Mouse (Mus musculus) liver, embryonic 16.5 days (tissue): Measurements from ENCODE around the gene Rnf208. TPM values are rescaled to one million over a fixed set of nuclear protein-coding genes. Genes with fewer than 3 reads are reported as not detected.

Source experiments
- ATAC-seq: fragments of 200-750 bp; cut with Nextera tagmentation; 2 replicates; pipeline ENCODE4 v1.8.0; 2017; ENCODE audit warnings: low read depth, mild to moderate bottlenecking, moderate number of reproducible peaks, moderate library complexity
- H3K27ac ChIP-seq: fragments of 300-500 bp; sonication (generic); 2 replicates; pipeline ENCODE4 v1.5.1; 2014; ENCODE audit warnings: mild to moderate bottlenecking, low read length
- H3K27me3 ChIP-seq: fragments of 300-500 bp; sonication (generic); 2 replicates; pipeline ENCODE4 v1.6.1; 2014; ENCODE audit warnings: low read depth, low read length, mixed read lengths; ENCODE audit not compliant: control insufficient read depth, insufficient read depth
- H3K36me3 ChIP-seq: fragments of 300-500 bp; sonication (generic); 2 replicates; pipeline ENCODE4 v1.6.1; 2014; ENCODE audit warnings: mild to moderate bottlenecking; ENCODE audit not compliant: control insufficient read depth, insufficient read depth
- H3K4me1 ChIP-seq: fragments of 300-500 bp; sonication (generic); 2 replicates; pipeline ENCODE4 v1.6.1; 2014; ENCODE audit warnings: low read depth, low read length, mixed read lengths; ENCODE audit not compliant: control insufficient read depth
- H3K4me2 ChIP-seq: fragments of 300-500 bp; sonication (generic); 2 replicates; pipeline ENCODE4 v1.6.1; 2014; ENCODE audit warnings: low read depth, low read length, mixed read lengths
- H3K4me3 ChIP-seq: fragments of 300-500 bp; sonication (generic); 2 replicates; pipeline ENCODE4 v1.5.1; 2014; ENCODE audit warnings: low read depth, mild to moderate bottlenecking, low read length
- H3K9ac ChIP-seq: fragments of 300-500 bp; sonication (generic); 2 replicates; pipeline ENCODE4 v1.6.1; 2014; ENCODE audit warnings: low read depth, low read length
- H3K9me3 ChIP-seq: fragments of 300-500 bp; sonication (generic); replicated peaks from 2 replicates; pipeline ENCODE4 v1.6.1; 2016; ENCODE audit warnings: low read length; ENCODE audit not compliant: control insufficient read depth
- WGBS: fragments of 180-500 bp; shearing (Covaris S2); extraction: QIAGEN DNeasy Blood & Tissue Kit; methylation state at CpG from one replicate; pipeline ENCODE4 v1.1.7; 2014; ENCODE audit not compliant: insufficient replicate concordance; 5-methylcytosine and 5-hydroxymethylcytosine counted together
- polyA plus RNA-seq: library from polyadenylated mRNA; unstranded; fragments of >200 nt; fragmentation: Nextera tagmentation; extraction: Ambion mirVana; gene quantifications from 2 replicates; pipeline ENCODE4 v1.2.1, GENCODE M21; 2015

Rnf208 gene
- polyA plus RNA-seq, 1 experiment from 2014 or later, result 0.77 TPM

GRCm38 (mm10) chr2:25238106-25238505, 3.9 kb upstream of the Rnf208 start:
- peaks cover 26% of the 10 kb centered on the region for H3K27me3 ChIP-seq
- no peaks in the 10 kb centered on the region for H3K36me3 ChIP-seq
- no peak overlapping the region for H3K4me3 ChIP-seq
- H3K4me2 ChIP-seq, result no peak overlapping the region
- no peak for ATAC-seq
- no peak overlapping the region for H3K27ac ChIP-seq
- no peak overlapping the region for H3K9ac ChIP-seq
- H3K9me3 ChIP-seq, result no peaks in the 10 kb centered on the region
- H3K4me1 ChIP-seq, result peaks cover 19% of the 10 kb centered on the region

GRCm38 (mm10) chr2:25239766-25240165, 2.3 kb upstream of the Rnf208 start:
- H3K27me3 ChIP-seq, result peaks cover 29% of the 10 kb centered on the region

GRCm38 (mm10) chr2:25240310-25240709, 1.7 kb upstream of the Rnf208 start:
- no peak overlapping the region for H3K9ac ChIP-seq
- peaks cover 19% of the 10 kb centered on the region for H3K4me1 ChIP-seq
- H3K27me3 ChIP-seq, result peaks cover 29% of the 10 kb centered on the region
- no peaks in the 10 kb centered on the region for H3K36me3 ChIP-seq
- peak overlapping the region; percentile 73 for H3K4me2 ChIP-seq
- no peaks in the 10 kb centered on the region for H3K9me3 ChIP-seq
- WGBS, result 45% methylated on average over 8 of the region's 8 CpGs
- no peak for ATAC-seq
- H3K4me3 ChIP-seq, result peak overlapping the region; percentile 56
- H3K27ac ChIP-seq, result no peak overlapping the region

More at GRCm38 (mm10) chr2:25239766-25240165, 2.3 kb upstream of the Rnf208 start:
- ATAC-seq, result no peak
- H3K4me2 ChIP-seq, result no peak overlapping the region
- H3K9me3 ChIP-seq, result no peaks in the 10 kb centered on the region
- no peak overlapping the region for H3K27ac ChIP-seq
- H3K9ac ChIP-seq, result no peak overlapping the region
- H3K4me3 ChIP-seq, result no peak overlapping the region
- H3K4me1 ChIP-seq, result peaks cover 19% of the 10 kb centered on the region
- no peaks in the 10 kb centered on the region for H3K36me3 ChIP-seq
- 64% methylated on average over 3 of the region's 3 CpGs for WGBS

GRCm38 (mm10) chr2:25240723-25241437, 1.2 kb upstream of the Rnf208 start:
- no peaks in the 10 kb centered on the region for H3K9me3 ChIP-seq
- no peaks in the 10 kb centered on the region for H3K36me3 ChIP-seq
- no peak overlapping the region for H3K27ac ChIP-seq
- peak overlapping the region; percentile 56 for H3K4me3 ChIP-seq
- H3K4me2 ChIP-seq, result peak overlapping the region; percentile 73
- ATAC-seq, result peak; percentile 69
- WGBS, result under 1% methylated on average over 29 of the region's 29 CpGs
- peaks cover 29% of the 10 kb centered on the region for H3K27me3 ChIP-seq
- H3K4me1 ChIP-seq, result peaks cover 19% of the 10 kb centered on the region
- H3K9ac ChIP-seq, result peak overlapping the region; percentile 45; the same call in 1 of the 2 replicates

GRCm38 (mm10) chr2:25241438-25241775, 648 bp upstream of the Rnf208 start:
- H3K4me3 ChIP-seq, result no peak overlapping the region; the same call in 1 of the 2 replicates
- H3K27ac ChIP-seq, result no peak overlapping the region
- H3K9ac ChIP-seq, result no peak overlapping the region
- no peaks in the 10 kb centered on the region for H3K36me3 ChIP-seq
- peaks cover 19% of the 10 kb centered on the region for H3K4me1 ChIP-seq
- peak overlapping the region; percentile 73 for H3K4me2 ChIP-seq
- ATAC-seq, result no peak
- peaks cover 29% of the 10 kb centered on the region for H3K27me3 ChIP-seq
- H3K9me3 ChIP-seq, result no peaks in the 10 kb centered on the region
- WGBS, result 9% methylated on average over 6 of the region's 6 CpGs

- no peak overlapping the region for H3K9ac ChIP-seq
- peaks cover 19% of the 10 kb centered on the region for H3K4me1 ChIP-seq
- H3K4me3 ChIP-seq, result no peak overlapping the region
- H3K36me3 ChIP-seq, result no peaks in the 10 kb centered on the region; the same call in none of the 2 replicates
- H3K27ac ChIP-seq, result no peak overlapping the region
- no peak overlapping the region for H3K4me2 ChIP-seq
- no peak for ATAC-seq
- no peaks in the 10 kb centered on the region for H3K9me3 ChIP-seq
- peaks cover 29% of the 10 kb centered on the region for H3K27me3 ChIP-seq
- WGBS, result 66% methylated on average over 8 of the region's 8 CpGs
These were observed 1.3 kb downstream of the Rnf208 start for GRCm38 (mm10) chr2:25243342-25243741.

GRCm38 (mm10) chr2:25244144-25244543, 2.1 kb downstream of the Rnf208 start:
- 75% methylated on average over 4 of the region's 4 CpGs for WGBS
- no peak overlapping the region for H3K27ac ChIP-seq
- no peak for ATAC-seq
- peaks cover 29% of the 10 kb centered on the region for H3K27me3 ChIP-seq
- peaks cover 4% of the 10 kb centered on the region for H3K36me3 ChIP-seq
- peaks cover 19% of the 10 kb centered on the region for H3K4me1 ChIP-seq
- H3K4me2 ChIP-seq, result no peak overlapping the region
- no peak overlapping the region for H3K4me3 ChIP-seq
- no peaks in the 10 kb centered on the region for H3K9me3 ChIP-seq
- no peak overlapping the region for H3K9ac ChIP-seq

- Histone ChIP-seq H3K9ac (no peak within 1 kb of the TSS), H3K36me3 (peaks cover 15% of the 10 kb centered on the region), H3K9me3 (no peaks in the 10 kb centered on the region), H3K27ac (no peak within 1 kb of the TSS), H3K27me3 (peaks cover 20% of the 10 kb centered on the region), H3K4me3 (no peak within 1 kb of the TSS), H3K4me2 (no peak within 1 kb of the TSS), H3K4me1 (peaks cover 12% of the 10 kb centered on the region)
- 78% methylated on average over 10 of the region's 10 CpGs for WGBS
- ATAC-seq, result no peak
These were observed 4.4 kb downstream of the Rnf208 start, which contains the start of gene AL732309.1 for GRCm38 (mm10) chr2:25246183-25247072. AL732309.1 (minus strand) TSS chr2:25246863.

GRCm38 (mm10) chr2:25252331-25252730, 10.3 kb downstream of the Rnf208 start:
- Histone ChIP-seq H3K36me3 (peaks cover 15% of the 10 kb centered on the region), H3K27ac (no peak overlapping the region), H3K9me3 (no peaks in the 10 kb centered on the region), H3K4me3 (no peak overlapping the region), H3K27me3 (no peaks in the 10 kb centered on the region), H3K4me1 (peaks cover 14% of the 10 kb centered on the region), H3K9ac (no peak overlapping the region), H3K4me2 (no peak overlapping the region)
- ATAC-seq, result no peak
- 76% methylated on average over 1 of the region's 1 CpGs for WGBS
